Mouse (Mus musculus): ENCODE data around the gene Plcl2.

The Plcl2 gene

GRCm38 (mm10) chr17:50499091-50499790, 10.0 kb upstream of the Plcl2 start:
- no peak for DNase-seq (ENCODE audit: low read depth, low spot score)

- no peak for DNase-seq (ENCODE audit: low read depth, low spot score)
Measured at GRCm38 (mm10) chr17:50500806-50501205, 8.4 kb upstream of the Plcl2 start.

- DNase-seq (ENCODE audit: low read depth, low spot score), result no peak
Measured at GRCm38 (mm10) chr17:50503075-50503474, 6.1 kb upstream of the Plcl2 start.

GRCm38 (mm10) chr17:50504070-50504846, 4.9 kb upstream of the Plcl2 start:
- DNase-seq (ENCODE audit: low read depth, low spot score), result peak; percentile 31

- DNase-seq (ENCODE audit: low read depth, low spot score), result no peak
Measured at GRCm38 (mm10) chr17:50505910-50506634, 3.1 kb upstream of the Plcl2 start.

- DNase-seq (ENCODE audit: low read depth, low spot score), result no peak
Measured at GRCm38 (mm10) chr17:50506861-50507321, 2.3 kb upstream of the Plcl2 start.

- no peak for DNase-seq (ENCODE audit: low read depth, low spot score)
Measured at GRCm38 (mm10) chr17:50508055-50508774, 988 bp upstream of the Plcl2 start.

- DNase-seq (ENCODE audit: low read depth, low spot score), result no peak
Measured at GRCm38 (mm10) chr17:50508775-50509250, 390 bp upstream of the Plcl2 start.

GRCm38 (mm10) chr17:50510279-50510678, 1.1 kb downstream of the Plcl2 start:
- no peak for DNase-seq (ENCODE audit: low read depth, low spot score)

- no peak for DNase-seq (ENCODE audit: low read depth, low spot score)
Measured at GRCm38 (mm10) chr17:50510741-50511140, 1.5 kb downstream of the Plcl2 start.

GRCm38 (mm10) chr17:50512222-50512621, 3.0 kb downstream of the Plcl2 start:
- DNase-seq (ENCODE audit: low read depth, low spot score), result peak; percentile 8

GRCm38 (mm10) chr17:50512841-50513240, 3.6 kb downstream of the Plcl2 start:
- DNase-seq (ENCODE audit: low read depth, low spot score), result no peak

- no peak for DNase-seq (ENCODE audit: low read depth, low spot score)
Measured at GRCm38 (mm10) chr17:50513376-50513775, 4.2 kb downstream of the Plcl2 start.

- no peak for DNase-seq (ENCODE audit: low read depth, low spot score)
Measured at GRCm38 (mm10) chr17:50514012-50514411, 4.8 kb downstream of the Plcl2 start.

- DNase-seq (ENCODE audit: low read depth, low spot score), result no peak
Measured at GRCm38 (mm10) chr17:50515926-50516325, 6.7 kb downstream of the Plcl2 start.

GRCm38 (mm10) chr17:50517781-50518415, 8.7 kb downstream of the Plcl2 start:
- no peak for DNase-seq (ENCODE audit: low read depth, low spot score)

- DNase-seq (ENCODE audit: low read depth, low spot score), result no peak
Measured at GRCm38 (mm10) chr17:50519588-50519987, 10.4 kb downstream of the Plcl2 start.

- DNase-seq (ENCODE audit: low read depth, low spot score), result no peak
Measured at GRCm38 (mm10) chr17:50522473-50523083, 13.4 kb downstream of the Plcl2 start.

- DNase-seq (ENCODE audit: low read depth, low spot score), result no peak
Measured at GRCm38 (mm10) chr17:50524970-50525369, 15.8 kb downstream of the Plcl2 start.

- DNase-seq (ENCODE audit: low read depth, low spot score), result no peak
Measured at GRCm38 (mm10) chr17:50525821-50526220, 16.6 kb downstream of the Plcl2 start.
